Mouse (Mus musculus): Measurements from ENCODE around the gene Cd5. TPM values are rescaled to one million over a fixed set of nuclear protein-coding genes. Genes with fewer than 3 reads are reported as not detected.
A peak's percentile ranks its signal among the peaks of the same experiment; 100 is the strongest.

The Cd5 gene
- total RNA-seq, 2 experiments from 2014 or later = 3.7 TPM; not detected in 1

DNA sequence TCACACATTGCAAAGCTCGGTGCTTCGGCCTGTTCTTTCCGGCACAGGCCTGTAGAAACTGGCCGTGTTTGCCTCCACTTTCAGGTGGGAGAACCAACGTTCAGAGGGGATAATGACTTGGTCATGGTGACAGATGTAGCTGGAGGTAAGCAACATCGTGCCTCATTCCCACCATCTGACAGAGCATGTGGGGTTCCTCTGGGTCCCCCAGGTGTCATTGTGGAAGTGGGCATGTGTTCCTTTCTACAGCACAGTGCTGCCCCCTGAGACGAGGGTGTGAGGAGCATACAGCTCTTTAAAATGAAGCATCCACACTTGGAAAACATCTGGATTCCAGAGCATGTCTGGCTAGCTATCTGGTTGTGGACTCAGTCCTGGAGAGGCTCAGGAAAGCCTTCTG, 4.2 kb downstream of the Cd5 start:
- no peak for ATAC-seq (replicated peaks; ENCODE audit: low FRiP score, low TSS enrichment, poor library complexity, severe bottlenecking)

DNA sequence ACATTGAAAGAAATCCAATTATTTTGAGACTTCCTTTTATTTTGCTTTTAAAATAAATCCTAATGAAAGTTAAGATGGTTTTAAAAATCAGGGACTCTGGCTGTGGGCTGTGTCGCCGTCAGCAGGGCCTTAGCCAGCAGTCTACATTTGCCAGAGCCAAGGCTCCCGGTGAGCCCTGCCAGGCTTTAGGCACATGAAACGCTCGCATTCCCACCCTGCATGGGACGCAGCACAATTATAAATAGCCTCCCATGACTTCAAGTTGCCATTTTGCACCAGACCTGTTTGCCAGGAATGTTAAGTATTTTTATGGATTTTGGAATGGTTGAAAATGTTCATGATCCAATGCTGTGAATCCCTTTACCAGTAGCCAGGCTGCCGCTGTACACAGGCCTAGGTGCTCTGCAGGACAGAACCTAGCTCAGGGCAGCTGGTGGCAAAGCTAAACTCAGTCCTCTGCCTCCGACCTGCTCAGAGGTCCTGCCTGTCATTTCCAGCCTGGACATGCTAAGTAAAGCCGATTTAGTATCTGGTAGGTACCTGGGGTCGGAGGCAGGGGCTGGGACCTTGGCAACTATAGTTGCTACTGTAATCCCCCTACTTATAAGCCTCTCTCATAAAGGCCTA, 5.2 kb downstream of the Cd5 start:
- ATAC-seq (replicated peaks; ENCODE audit: low FRiP score, low TSS enrichment, poor library complexity, severe bottlenecking) = no peak

DNA sequence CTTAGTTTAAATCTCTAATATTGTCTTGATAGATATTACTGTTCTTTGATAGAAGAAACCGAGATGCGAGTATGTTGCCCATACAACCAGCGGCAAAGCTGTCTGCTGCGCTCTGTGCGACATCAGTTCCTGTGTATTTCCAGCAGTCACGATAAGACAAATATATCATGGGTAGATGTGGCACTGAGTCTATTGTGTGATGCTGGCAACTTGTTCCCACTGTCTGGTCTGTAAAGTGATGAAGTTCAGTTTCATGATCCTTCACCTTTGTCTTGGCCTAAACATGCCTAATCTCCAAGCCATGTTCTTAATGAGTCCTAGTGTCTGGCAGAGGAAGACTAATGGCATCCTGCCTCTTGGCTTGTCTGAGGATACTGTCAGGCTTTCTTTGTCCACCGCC, 6.1 kb downstream of the Cd5 start:
- no peak for ATAC-seq (replicated peaks; ENCODE audit: low FRiP score, low TSS enrichment, poor library complexity, severe bottlenecking)

DNA sequence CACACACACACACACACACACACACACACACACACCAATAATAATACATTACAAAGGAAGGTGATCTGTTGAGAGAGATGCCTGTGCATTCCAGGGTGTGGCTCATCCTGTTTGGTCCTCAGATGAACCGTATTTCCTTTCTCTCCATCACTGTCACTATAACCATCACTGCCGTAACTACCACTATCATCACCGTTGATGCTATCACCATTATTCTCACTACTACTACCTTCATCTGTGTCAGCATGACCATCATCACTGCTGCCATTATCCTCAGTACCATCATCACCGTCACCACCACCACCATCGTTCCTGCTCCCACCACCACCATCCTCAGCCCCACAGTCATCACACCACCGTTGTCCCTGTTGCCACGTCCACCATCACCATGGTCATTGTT, 6.8 kb downstream of the Cd5 start:
- no peak for ATAC-seq (replicated peaks; ENCODE audit: low FRiP score, low TSS enrichment, poor library complexity, severe bottlenecking)

DNA sequence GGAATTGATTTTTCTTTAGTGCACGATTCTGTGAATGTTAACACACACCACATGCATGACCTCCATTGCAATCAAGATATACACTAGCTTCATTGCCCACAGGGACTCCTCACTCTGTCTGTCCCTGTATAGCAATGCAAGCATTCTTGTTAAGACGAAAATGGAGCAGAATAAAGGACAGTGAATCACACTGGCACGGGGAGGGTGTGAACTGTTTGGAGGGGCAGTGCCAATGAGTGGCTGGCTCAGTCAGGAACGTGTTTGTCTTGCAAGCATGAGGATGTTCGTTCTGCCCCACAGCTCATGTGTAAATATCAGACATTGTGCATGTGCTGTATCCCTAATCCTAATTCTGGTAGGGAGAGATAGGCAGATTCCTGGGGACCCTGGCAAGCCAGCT, 8.3 kb downstream of the Cd5 start:
- ATAC-seq (replicated peaks; ENCODE audit: low FRiP score, low TSS enrichment, poor library complexity, severe bottlenecking) = no peak

DNA sequence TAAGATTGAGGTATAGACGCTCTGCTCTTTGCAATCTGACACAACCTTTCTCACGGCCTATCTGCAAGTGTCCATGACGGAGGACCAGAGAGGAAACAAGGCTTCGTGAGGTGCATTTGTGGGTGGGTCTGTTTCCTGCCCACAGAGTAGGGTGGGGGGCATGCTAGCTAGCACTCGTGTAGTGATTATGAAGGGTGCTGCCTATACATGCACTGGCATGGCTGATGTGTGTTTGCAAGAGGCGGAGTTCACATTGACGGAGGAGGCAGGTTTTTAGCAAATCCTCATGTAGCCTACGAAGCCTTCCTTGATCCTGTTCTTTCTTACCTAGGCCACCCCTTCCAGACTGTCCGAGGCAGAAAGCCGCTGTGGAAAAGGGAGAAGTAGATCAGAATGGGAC, 8.9 kb downstream of the Cd5 start:
- ATAC-seq (replicated peaks; ENCODE audit: low FRiP score, low TSS enrichment, poor library complexity, severe bottlenecking) = no peak

DNA sequence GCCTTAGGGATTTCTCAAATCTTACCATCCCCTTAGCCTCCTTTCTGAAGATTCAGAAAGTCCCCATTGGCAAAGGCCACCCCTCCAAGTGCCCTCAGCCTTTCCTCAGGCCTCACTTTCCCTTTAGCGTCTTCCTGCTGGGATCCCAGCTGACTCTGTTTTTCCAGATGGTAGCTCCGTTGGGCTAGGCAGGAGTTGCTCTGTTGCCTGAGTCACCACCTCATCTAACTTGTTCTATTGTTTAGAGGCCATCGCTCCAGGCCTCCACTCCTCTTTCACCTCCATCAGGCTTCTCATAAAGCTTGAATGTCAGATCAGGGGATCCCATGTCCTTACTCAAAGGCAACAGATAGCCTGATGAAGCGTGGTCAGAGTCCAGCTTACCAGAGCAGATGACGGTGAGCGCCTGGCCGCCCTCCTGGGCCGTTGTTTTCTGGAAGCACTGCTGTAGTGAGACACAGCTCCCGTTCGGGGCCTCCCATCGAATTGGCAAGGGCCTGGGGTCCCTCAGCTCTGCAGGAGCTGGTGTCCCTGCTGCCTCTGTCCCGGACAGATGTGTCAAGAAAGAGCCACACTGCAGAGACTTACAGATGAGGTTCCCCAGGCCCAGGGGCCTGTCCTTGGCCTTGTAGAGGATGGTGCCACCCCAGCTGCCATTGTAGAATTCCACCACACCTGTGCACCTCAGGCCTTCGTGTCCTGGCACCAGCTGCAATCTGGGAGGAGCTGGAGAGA, 14.0 kb downstream of the Cd5 start:
- ATAC-seq (replicated peaks; ENCODE audit: low FRiP score, low TSS enrichment, poor library complexity, severe bottlenecking) = no peak

DNA sequence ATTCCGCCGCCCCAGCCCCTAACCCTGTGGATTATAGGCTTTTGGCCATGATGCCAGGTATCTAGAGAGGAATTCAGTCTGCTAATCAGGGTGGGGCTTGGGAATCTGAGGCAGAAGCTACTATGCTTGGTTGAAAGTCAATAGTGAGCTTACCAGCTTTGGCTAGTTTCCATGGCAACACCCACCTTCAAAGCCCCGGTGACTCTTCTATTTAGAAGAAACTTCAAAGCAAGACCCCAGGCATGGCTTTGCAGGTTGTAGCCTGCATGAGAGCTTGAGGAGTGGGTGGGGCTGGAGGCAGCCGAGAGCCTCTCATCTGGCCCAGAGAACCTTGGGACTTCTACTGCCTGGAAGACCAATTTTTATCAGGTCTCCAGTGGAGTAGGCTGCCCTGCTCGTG, 15.2 kb downstream of the Cd5 start:
- no peak for ATAC-seq (replicated peaks; ENCODE audit: low FRiP score, low TSS enrichment, poor library complexity, severe bottlenecking)

DNA sequence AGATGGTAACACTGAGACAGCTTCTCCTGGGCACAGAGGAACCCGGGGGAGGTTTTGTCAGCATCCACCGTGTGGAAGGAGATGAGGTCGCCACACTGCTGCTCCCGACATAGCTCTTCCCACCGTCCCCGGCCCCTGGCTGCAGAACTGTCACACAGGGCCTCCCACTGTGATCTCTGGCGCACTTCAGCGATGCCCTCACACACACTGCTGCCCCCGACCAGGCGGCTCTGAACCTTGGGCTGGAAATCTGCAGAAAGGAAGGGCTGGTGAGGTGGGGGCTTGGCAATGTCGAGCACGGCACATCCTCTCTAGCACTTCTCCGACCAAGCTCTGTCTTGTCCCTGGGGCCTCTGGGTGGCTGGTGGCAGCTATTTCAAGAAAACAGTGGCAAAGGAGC, 15.7 kb downstream of the Cd5 start:
- no peak for ATAC-seq (replicated peaks; ENCODE audit: low FRiP score, low TSS enrichment, poor library complexity, severe bottlenecking)

DNA sequence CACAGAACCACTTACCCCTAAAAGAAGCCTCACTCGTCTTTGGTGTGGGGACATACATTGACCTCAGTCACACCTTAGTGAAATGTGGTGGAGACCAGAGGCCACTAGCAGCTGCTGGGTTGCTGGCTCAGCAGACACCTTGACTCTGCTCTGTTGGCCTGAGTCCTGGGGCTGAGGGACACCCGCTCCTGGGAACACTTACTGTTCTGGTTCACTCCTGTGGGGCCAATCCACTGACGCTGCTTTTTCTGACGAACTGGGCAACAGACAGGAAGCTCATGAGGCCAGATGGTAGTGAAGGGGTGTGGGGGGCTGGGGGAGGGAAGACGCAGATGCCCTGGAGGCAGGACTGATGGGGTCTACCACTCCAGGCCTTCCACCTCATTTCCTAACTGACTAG, 17.7 kb downstream of the Cd5 start:
- ATAC-seq (replicated peaks; ENCODE audit: low FRiP score, low TSS enrichment, poor library complexity, severe bottlenecking) = no peak

DNA sequence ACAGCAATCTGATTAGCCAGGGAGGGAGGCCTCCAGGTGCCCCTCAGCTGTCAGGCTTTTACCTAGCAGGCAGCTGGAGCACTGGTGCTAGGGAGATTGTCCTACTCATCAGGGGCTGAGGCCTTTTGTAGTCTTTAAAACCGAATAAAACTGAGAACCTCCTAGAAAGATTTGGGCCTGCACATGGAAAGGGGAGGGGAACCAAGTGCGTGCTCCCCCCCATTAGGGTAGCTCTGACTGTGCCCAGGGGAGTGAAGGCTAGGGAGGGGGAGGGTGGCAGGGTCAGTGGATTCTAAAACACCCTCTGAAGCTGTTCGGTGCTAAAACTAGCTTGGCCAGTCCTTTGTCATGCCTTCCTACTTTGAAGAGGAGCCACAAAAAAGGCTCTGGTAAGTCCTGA, 18.3 kb downstream of the Cd5 start:
- ATAC-seq (replicated peaks; ENCODE audit: low FRiP score, low TSS enrichment, poor library complexity, severe bottlenecking) = no peak

DNA sequence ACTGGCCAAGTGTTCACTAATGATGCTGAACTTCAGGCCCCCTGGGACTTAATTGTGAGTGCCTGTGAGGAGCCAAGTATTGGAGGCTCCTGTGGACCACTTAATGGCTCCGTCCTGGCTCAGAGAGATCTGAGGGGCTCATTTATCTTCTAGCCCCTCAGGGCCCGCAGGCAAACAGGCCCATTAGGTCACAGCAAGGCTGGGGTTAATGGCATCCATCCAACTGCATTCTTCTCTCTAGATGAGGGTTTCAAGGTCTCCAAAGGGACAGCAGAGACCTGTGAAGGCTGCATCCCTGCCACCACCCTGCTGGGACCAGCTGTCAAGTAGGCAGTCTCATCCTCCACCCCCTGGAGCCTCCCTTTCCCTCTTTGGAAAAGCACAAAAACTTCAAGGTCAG, 19.1 kb downstream of the Cd5 start:
- ATAC-seq (replicated peaks; ENCODE audit: low FRiP score, low TSS enrichment, poor library complexity, severe bottlenecking) = no peak

DNA sequence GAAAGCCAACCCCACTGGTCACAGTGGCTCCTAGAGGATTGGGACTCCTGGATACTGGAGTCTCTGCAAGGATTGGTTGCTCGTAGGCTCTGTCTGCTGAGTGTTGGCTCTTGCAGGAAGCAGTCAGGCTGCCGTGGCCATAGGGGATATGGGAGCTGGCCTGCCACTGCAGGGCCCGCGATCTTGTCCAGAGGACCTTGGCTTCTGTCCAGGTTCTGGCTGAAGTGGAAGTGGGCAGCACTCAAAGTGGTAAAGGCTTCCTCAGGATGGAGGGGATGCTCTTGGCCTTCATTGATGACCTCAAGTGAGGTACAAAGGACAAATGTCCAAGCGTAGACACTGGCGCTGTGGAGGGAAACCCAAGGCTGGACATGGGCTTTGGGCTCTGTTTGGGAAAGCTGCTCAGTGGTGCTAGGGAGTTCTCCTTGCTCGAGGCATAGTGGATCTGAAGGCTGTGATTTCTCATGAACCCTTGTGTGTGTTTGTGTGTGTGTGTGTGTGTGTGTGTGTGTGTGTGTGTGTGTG, 20.5 kb downstream of the Cd5 start:
- ATAC-seq (replicated peaks; ENCODE audit: low FRiP score, low TSS enrichment, poor library complexity, severe bottlenecking) = no peak

DNA sequence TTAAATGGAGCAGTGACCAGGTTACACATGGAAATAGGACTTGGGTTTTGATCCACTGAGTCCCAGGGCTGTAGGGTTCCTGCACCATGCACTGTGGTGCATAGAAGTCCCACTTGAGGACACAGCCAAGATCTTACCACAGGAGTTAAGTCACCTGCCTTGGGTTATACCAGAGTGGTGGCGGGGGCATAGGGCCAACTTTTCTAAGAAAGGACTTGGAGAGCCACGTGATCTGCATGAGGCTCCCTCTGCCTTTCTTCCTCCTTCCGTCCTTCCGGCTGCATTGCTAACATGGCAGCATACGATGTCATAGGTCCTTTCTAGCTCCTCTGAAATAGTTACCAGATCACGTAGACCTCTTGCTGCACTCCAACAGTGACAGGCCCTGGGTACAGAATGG, 23.3 kb downstream of the Cd5 start:
- no peak for ATAC-seq (replicated peaks; ENCODE audit: low FRiP score, low TSS enrichment, poor library complexity, severe bottlenecking)

DNA sequence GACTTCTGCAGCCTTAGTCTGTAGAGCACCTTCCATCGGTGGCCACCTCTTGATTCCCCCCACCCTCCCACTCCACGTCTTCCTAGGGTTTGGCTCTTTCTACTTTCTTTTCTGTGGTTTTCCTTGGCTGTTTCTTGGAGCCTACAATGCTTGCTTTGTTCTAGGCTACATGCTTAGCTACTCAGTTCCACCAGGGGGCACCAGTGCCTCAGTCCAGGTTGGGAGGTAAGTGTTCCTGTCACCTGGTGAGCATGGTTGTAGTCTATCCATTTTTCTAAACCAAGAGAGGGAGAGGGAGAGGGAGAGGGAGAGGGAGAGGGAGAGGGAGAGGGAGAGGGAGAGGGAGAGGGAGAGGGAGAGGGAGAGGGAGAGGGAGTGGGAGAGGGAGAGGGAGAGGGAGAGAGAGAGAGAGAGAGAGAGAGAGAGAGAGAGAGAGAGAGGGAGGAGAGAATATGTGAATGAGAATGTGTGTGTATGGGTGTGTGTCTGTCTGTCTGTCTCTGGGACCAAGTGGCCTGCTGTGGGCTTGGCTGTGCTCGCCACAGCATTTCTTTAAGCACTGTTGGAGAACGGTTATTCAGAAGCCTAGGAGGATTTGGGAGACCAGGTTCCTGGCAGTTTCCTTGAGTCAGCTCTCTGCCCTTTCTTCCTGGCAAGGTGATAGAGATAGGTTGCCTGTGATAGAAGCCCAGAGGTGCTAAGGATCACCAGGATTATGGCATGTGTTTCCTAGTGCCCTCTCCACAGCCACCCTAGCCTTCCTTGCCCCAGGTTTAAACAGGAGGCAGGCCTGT, 23.9 kb downstream of the Cd5 start:
- no peak for ATAC-seq (replicated peaks; ENCODE audit: low FRiP score, low TSS enrichment, poor library complexity, severe bottlenecking)

DNA sequence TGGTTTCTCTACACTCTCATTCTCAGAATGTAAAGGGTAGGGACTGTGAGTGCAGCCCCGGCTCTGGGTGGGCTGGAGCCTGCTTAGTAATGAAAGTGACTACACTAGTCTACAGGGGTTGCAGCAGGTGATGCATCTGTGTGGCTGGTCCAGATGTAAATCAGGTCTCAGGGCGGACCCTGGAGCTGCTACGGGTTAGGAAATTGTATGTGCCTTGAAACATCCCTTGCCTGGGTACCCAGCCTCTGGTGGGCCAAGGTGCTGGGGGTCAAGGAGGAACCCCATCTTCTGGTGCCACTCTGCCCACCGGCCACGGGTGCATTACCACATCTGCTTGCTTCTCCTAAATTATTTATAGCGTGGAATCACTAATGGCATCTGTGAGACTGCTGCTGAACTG, 24.6 kb downstream of the Cd5 start:
- no peak for ATAC-seq (replicated peaks; ENCODE audit: low FRiP score, low TSS enrichment, poor library complexity, severe bottlenecking)

DNA sequence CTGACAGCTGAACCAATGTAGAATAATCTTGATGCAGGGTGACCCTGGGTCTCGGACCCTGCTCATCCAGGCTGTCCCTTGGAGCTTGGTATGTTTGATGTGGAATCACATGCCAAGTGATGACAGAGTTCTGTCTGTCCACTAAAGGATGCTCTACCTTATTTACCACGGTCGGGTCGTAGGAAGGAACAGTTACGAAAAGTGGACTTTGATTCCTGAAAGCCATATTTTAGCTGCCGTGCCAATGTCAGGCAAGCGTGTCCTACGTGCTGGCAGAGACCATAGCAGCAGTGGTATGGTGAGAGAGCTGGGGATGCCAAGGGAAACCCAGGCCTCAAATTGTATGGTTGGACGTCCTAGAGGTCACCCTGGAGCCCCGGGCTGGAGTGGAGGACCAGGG, 25.3 kb downstream of the Cd5 start:
- no peak for ATAC-seq (replicated peaks; ENCODE audit: low FRiP score, low TSS enrichment, poor library complexity, severe bottlenecking)

DNA sequence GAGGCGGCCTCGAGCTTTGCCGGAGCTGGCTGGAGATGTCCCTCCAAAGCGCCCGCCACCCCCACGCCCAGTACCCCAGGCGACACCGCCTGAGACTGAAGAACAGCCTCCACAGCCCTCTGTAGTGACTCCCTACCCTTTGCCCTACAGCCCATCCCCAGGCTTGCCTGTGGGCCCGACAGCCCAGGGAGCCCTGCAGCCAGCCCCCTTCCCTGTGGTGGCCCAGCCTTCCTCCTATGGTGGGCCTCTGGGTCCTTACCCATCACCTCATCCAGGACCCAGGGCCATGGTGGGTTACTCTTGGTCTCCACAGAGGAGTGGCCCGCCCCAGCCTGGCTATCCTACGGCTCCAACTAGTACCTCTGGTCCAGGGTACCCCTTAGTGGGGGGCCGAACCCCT, 26.2 kb downstream of the Cd5 start:
- ATAC-seq (replicated peaks; ENCODE audit: low FRiP score, low TSS enrichment, poor library complexity, severe bottlenecking) = no peak

DNA sequence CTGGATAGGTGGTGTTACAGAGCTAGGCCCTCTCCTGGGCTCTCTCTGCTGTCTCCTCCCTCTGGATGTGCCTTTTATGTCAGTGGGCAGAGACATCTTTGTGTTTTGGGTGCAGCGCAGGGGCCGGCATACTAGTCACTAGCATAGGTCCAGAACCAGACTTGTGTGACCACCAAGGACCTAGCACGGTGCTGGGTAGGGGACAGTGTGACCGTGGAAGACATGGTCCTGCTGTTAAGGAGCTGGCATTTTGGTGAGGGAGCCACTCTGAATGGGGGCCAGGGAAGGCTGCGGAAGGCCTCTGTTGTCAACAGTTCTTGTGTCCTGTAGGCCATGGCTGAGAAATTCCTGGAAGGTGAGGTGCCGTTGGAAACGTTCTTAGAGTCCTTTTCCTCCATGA, 26.6 kb downstream of the Cd5 start:
- ATAC-seq (replicated peaks; ENCODE audit: low FRiP score, low TSS enrichment, poor library complexity, severe bottlenecking) = no peak

DNA sequence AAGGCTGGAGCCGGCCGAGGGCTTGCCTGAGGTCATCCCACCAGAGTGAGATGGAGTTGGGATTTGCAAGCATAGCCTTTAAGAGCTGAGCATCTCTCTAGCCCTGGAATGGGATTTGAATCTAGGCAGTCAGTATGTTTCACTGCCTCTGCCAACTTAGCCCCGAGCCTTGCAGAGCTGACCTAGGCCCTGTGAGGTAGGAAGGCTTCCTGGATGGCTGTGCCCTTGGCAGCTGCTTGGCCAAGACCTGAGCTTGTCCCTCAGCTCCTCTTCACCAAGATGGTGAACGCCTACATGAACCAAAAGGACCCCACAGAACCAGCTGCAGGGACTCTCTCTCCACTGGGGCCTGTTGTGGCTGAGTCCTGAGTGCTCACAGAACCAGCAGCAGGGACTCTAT, 28.1 kb downstream of the Cd5 start:
- ATAC-seq (replicated peaks; ENCODE audit: low FRiP score, low TSS enrichment, poor library complexity, severe bottlenecking) = no peak

DNA sequence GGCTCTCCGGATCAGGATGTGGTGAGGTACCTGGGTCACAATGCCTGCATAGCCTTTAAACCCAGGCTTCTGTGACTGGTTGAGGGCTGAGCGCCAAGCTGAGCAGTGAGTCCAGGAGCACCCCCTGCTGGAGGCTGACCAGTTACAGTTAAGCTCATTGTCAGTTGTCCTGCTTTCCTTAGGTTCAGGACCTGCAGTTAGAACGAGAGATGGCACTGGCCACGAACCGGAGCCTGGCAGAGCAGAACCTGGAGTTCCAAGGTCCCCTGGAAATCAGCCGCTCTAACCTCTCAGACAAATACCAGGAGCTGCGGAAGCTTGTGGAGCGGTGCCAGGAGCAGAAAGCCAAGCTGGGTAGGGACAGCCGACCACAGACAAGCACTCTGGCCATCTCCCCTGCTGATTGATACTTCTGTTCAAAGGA, 28.7 kb downstream of the Cd5 start:
- peak; percentile 53 for ATAC-seq (replicated peaks; ENCODE audit: low FRiP score, low TSS enrichment, poor library complexity, severe bottlenecking)
